Mouse (Mus musculus) 416B (cell line): ENCODE measurements around the gene Atoh7.
"Not testable (repeated sequence)": the region's sequence is repeated elsewhere in the genome, so short reads cannot be mapped to it uniquely, and the experiment has no call there.

ENCODE experiments used
- DNase-seq: peaks from one replicate; pipeline ENCODE4 v3.0.0; 2011; ENCODE audit warnings: low read depth

Gene Atoh7

GRCm38 (mm10) chr10:63099521-63099920 is at the start of gene Atoh7:
Gene Atoh7, plus strand, starts transcription at chr10:63099651.
- no peak for DNase-seq

- peak; percentile 69 for DNase-seq
Observed at GRCm38 (mm10) chr10:63051267-63051666, 48.2 kb upstream of the Atoh7 start.

- no peak for DNase-seq
Observed at GRCm38 (mm10) chr10:63052011-63052410, 47.4 kb upstream of the Atoh7 start.

GRCm38 (mm10) chr10:63053007-63053406 is 46.4 kb upstream of the Atoh7 start:
- DNase-seq = no peak

- not testable (repeated sequence) for DNase-seq
Observed at GRCm38 (mm10) chr10:63054071-63054470, 45.4 kb upstream of the Atoh7 start.

GRCm38 (mm10) chr10:63054586-63054985 is 44.9 kb upstream of the Atoh7 start:
- peak; percentile 26 for DNase-seq

GRCm38 (mm10) chr10:63056966-63057750 is 42.3 kb upstream of the Atoh7 start:
- no peak for DNase-seq

GRCm38 (mm10) chr10:63059862-63060261 is 39.6 kb upstream of the Atoh7 start, which contains the start of gene Pbld1:
Gene Pbld1, plus strand, starts transcription at chr10:63060162.
- DNase-seq = no peak

- peak; percentile 18 for DNase-seq
Observed at GRCm38 (mm10) chr10:63060406-63060805, 39.0 kb upstream of the Atoh7 start.

GRCm38 (mm10) chr10:63061266-63061665 is 38.2 kb upstream of the Atoh7 start:
- no peak for DNase-seq

GRCm38 (mm10) chr10:63062696-63063095 is 36.8 kb upstream of the Atoh7 start:
- no peak for DNase-seq

GRCm38 (mm10) chr10:63063365-63063764 is 36.1 kb upstream of the Atoh7 start:
- no peak for DNase-seq

- no peak for DNase-seq
Observed at GRCm38 (mm10) chr10:63064516-63064915, 34.9 kb upstream of the Atoh7 start.

GRCm38 (mm10) chr10:63065561-63065960 is 33.9 kb upstream of the Atoh7 start:
- no peak for DNase-seq

GRCm38 (mm10) chr10:63065988-63066387 is 33.5 kb upstream of the Atoh7 start:
- DNase-seq = peak; percentile 74

- peak; percentile 54 for DNase-seq
Observed at GRCm38 (mm10) chr10:63086304-63086703, 13.1 kb upstream of the Atoh7 start.

- DNase-seq = peak; percentile 36
Observed at GRCm38 (mm10) chr10:63089103-63089757, 10.2 kb upstream of the Atoh7 start.

- no peak for DNase-seq
Observed at GRCm38 (mm10) chr10:63089758-63090571, 9.5 kb upstream of the Atoh7 start.

- no peak for DNase-seq
Observed at GRCm38 (mm10) chr10:63091915-63092314, 7.5 kb upstream of the Atoh7 start.

- no peak for DNase-seq
Observed at GRCm38 (mm10) chr10:63092616-63093550, 6.6 kb upstream of the Atoh7 start.

- no peak for DNase-seq
Observed at GRCm38 (mm10) chr10:63096757-63097156, 2.7 kb upstream of the Atoh7 start.
